Mouse (Mus musculus) myocyte (in vitro differentiated cells): Measurements from ENCODE around the gene Wipf2.

Experiments
- CEBPB ChIP-seq: IDR thresholded peaks from 2 replicates; pipeline ENCODE4 v1.6.1; 2011; ENCODE audit warnings: mild to moderate bottlenecking, moderate library complexity; ENCODE audit not compliant: poor library complexity, insufficient read depth, severe bottlenecking
- E2F4 ChIP-seq: IDR thresholded peaks from one replicate; pipeline ENCODE4 v1.6.1; 2011; ENCODE audit warnings: mild to moderate bottlenecking, control low read depth, moderate library complexity; ENCODE audit not compliant: insufficient read depth
- MAX ChIP-seq: IDR thresholded peaks from one replicate; pipeline ENCODE4 v1.6.1; 2011; ENCODE audit warnings: low read depth, mild to moderate bottlenecking, control low read depth
- MYOD1 ChIP-seq, 3 experiments: IDR thresholded peaks; one replicate each; pipeline ENCODE4 v1.6.1; 2011; ENCODE audit warnings: control low read depth in 2 of 3, low read depth in 2 of 3, mild to moderate bottlenecking in 2 of 3, moderate library complexity in 1 of 3; ENCODE audit not compliant: insufficient read length in 2 of 3, control insufficient read depth in 1 of 3
- MYOG ChIP-seq, 3 experiments: IDR thresholded peaks; one replicate each; pipeline ENCODE4 v1.6.1; 2011; ENCODE audit warnings: control low read depth in 2 of 3, low read depth in 2 of 3, mild to moderate bottlenecking in 2 of 3; ENCODE audit not compliant: insufficient read length in 2 of 3, control insufficient read depth in 1 of 3, insufficient read depth in 1 of 3
- POLR2A ChIP-seq: IDR thresholded peaks from one replicate; pipeline ENCODE4 v1.6.1; 2011; ENCODE audit warnings: low read depth, mild to moderate bottlenecking, control low read depth, moderate library complexity; ENCODE audit not compliant: insufficient read length
- POLR2AphosphoS2 ChIP-seq: IDR thresholded peaks from one replicate; pipeline ENCODE4 v1.6.1; 2011; ENCODE audit warnings: low read depth, control low read depth; ENCODE audit not compliant: insufficient read length
- REST ChIP-seq: IDR thresholded peaks from one replicate; pipeline ENCODE4 v1.6.1; 2011; ENCODE audit warnings: mild to moderate bottlenecking, control low read depth, moderate library complexity; ENCODE audit not compliant: insufficient read depth, insufficient read length
- SRF ChIP-seq: IDR thresholded peaks from one replicate; pipeline ENCODE4 v1.6.1; 2011; ENCODE audit warnings: low read depth; ENCODE audit not compliant: control insufficient read depth, insufficient read length
- TCF12 ChIP-seq: IDR thresholded peaks from one replicate; pipeline ENCODE4 v1.6.1; 2011; ENCODE audit warnings: mild to moderate bottlenecking, control low read depth; ENCODE audit not compliant: poor library complexity, insufficient read depth, severe bottlenecking
- TCF3 ChIP-seq: IDR thresholded peaks from one replicate; pipeline ENCODE4 v1.6.1; 2011; ENCODE audit warnings: low read depth, control low read depth; ENCODE audit not compliant: insufficient read length
- USF1 ChIP-seq: IDR thresholded peaks from one replicate; pipeline ENCODE4 v1.6.1; 2011; ENCODE audit warnings: low read depth, mild to moderate bottlenecking, control low read depth, moderate library complexity

DNA sequence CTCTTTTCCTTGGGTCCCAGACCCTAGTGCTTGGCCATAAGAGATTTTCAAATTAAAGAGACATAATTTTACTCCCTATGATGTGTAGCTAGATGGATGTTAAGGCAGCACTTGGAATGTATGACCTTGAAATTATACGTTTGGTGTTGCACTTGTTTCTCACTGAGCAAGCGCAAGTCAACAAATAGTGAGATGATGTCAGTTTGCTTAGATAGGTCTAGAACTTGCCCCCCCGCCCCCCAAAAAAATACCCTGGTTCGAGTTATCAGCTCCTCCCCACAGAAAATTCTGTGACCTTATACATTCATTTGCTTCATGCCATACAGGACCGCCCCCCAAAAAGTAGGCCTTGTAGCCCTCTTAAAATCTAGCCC, 43.6 kb downstream of the Wipf2 start:
- TF ChIP-seq POLR2A, result no peak
- TF ChIP-seq TCF12, result no peak
- no peak for TF ChIP-seq TCF3
- TF ChIP-seq MYOG (IDR thresholded peaks at IDR 0.05; ENCODE audit: control insufficient read depth in 1 of 3, insufficient read depth in 1 of 3, insufficient read length in 2 of 3, low read depth in 2 of 3), result no peak
- TF ChIP-seq E2F4, result no peak
- no peak for TF ChIP-seq MAX
- no peak for TF ChIP-seq USF1
- no peak for TF ChIP-seq CEBPB
- no peak for TF ChIP-seq REST
- TF ChIP-seq POLR2AphosphoS2, result no peak
- TF ChIP-seq MYOD1 (IDR thresholded peaks at IDR 0.05; ENCODE audit: control insufficient read depth in 1 of 3, insufficient read length in 2 of 3, low read depth in 2 of 3), result no peak
- no peak for TF ChIP-seq SRF
